Mouse (Mus musculus) CD4-positive helper T cell, adult 2 months (primary cell): ENCODE data around the gene Ankrd45.
A peak's percentile ranks its signal among the peaks of the same experiment; 100 is the strongest.
"Not testable (repeated sequence)": the region's sequence is repeated elsewhere in the genome, so short reads cannot be mapped to it uniquely, and the experiment has no call there.

Experiments
- DNase-seq: peaks from one replicate; pipeline ENCODE4 v3.0.0-alpha.2; 2012; ENCODE audit warnings: low read depth, missing footprints, low spot score

The Ankrd45 gene

GRCm38 (mm10) chr1:161142531-161143159, at the start of gene Ankrd45:
Gene Ankrd45 (plus strand): TSS chr1:161142691.
- DNase-seq: peak; percentile 32

DNA sequence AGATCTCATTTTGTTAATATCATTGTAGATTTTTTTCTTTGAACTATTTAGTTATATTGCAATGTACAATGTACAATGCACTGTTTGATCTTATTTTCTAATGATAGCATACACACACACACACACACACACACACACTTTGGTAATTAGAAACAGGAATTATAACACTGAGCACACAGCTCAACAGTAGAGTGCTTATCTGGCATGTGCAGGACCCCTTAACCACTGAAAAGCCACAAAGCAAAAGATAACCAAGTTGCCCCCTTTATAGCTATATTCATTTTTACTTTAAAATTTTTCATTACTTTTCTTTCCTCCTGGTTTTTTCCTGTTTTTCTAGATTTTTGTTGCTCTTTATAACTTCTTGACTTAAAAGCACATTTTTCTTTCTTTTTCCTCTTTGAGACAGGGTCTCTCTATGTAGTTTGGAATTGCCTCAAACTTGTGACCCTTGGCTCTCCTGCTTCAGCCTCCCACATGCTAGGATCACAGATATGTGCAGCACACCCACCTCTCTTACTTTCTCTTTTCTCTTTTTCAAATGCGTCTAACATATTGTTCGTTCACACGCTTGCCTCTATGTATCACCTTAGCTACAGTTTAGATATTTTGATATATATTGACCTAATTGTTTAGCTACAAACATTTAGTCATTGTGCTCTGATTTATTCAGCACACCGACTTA, 42.6 kb upstream of the Ankrd45 start:
- no peak for DNase-seq

GRCm38 (mm10) chr1:161103842-161104241, 38.6 kb upstream of the Ankrd45 start:
- DNase-seq: no peak

GRCm38 (mm10) chr1:161109216-161109615, 33.3 kb upstream of the Ankrd45 start:
- no peak for DNase-seq

DNA sequence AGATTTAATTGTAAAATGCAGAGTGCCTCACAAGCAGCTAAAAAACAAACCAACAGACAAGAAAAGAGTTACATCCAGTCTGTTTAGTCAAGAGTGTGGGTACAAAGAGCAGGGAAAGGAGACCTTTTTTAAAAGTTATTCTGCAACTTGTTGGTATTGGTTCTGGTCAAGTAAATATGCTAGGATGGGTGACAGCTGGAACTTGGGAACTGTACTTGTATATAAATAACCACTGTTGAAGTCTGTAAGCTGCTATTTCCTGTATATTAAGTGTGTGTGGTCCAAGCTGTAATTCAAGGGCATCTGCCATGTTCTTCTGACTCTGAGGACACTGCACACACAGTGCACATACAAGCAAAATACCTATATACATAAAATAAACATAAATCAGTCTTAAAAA, 27.9 kb upstream of the Ankrd45 start:
- DNase-seq: no peak

- DNase-seq: no peak
Measured at GRCm38 (mm10) chr1:161122661-161123418, 19.7 kb upstream of the Ankrd45 start.

DNA sequence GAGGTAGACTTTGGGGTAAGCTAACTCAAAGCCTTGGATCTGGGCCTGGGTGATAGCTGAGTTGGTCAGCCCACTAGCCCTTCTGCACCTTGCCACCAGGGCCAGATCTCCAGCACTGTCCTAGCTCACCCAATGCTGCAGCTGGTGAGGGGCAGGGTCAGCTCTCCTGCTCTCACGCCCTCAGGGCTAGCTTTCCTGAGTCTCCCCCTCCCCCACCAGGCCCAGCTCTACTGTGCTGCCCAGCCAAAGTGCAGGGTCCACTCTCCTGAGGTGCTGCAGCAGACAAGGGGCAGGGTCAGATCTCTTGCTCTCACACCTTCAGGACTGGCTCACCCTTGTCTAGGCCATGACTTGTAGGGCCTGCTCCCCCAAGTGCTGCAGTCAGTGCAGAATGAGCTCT, 16.0 kb upstream of the Ankrd45 start:
- DNase-seq: no peak

- peak; percentile 94 for DNase-seq
Measured at GRCm38 (mm10) chr1:161130726-161131664, 11.5 kb upstream of the Ankrd45 start, which contains the start of gene Klhl20. Gene Klhl20 (minus strand): TSS chr1:161131511.

DNA sequence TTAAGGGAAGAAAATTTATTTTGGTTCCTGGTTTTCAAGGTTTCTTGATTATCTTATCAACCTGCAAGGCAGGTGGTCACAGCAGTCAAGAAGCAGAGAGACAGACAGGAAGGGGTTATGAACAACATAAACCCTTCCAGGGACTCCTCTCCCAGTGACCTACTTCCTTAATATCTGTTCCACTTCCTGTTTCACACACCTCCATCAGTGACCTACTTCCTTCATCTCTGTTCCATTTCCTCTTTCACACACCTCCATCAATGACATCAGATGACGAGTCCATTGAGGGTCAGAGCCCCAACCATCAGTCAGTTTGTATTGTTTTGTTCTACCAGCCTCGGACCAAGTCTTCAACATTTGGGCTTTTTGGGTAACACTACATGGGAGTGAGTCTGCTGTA, 3.0 kb upstream of the Ankrd45 start:
- no peak for DNase-seq

DNA sequence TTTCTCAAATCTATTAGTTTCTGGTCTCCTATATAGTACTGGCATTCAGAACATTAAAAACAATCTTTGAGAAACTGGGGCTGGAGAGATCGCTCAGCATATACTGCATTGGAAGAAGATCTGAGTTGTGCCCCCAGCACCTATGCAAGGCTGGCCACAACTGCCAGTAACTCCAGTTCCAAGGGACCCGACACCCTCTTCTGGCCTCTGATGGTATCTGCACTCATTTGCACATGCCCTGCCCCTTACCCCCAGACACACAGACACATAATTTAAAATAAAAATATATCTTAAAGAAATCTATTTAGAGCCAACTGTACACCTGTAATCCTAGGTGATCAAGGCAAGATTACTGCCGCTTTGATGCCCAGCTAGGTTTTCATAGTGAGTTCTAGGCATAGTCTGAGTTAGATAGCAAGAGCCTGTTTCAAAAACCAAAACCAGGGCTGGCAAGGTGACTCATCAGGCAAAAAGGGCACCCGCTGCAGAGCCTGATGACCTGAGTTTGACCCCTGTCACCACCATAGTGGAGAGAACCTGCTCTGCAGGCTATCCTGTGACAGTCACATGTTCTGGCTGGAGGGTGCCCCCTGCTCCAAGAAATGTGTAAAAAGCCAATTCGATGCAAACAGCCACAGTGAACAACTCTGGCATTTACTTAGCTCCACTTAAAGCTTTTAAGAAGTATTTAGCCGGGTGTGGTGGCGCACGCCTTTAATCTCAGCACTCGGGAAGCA, 2.3 kb upstream of the Ankrd45 start:
- no peak for DNase-seq

- no peak for DNase-seq
Measured at GRCm38 (mm10) chr1:161143216-161143615, 725 bp downstream of the Ankrd45 start.

DNA sequence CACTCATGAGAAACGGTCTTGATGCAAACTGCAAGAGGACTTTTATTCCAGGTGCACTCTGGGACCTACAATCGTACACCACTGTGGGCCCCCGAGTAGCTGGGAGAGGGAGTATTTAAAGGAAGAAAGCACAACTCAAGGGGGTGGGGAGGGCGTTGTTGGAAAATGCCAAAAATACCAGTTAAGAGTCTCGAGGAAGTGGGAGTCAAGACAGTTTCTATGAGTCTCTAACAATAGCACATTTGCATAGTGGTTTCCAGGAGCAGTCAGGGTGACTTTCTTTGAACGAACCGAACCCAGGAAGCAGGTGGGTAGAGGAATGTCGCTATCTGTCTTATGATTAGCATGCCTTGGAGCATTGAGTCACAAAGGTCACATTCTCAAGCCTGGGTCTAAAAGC, 3.1 kb downstream of the Ankrd45 start:
- not testable (repeated sequence) for DNase-seq

- no peak for DNase-seq
Measured at GRCm38 (mm10) chr1:161147888-161148287, 5.4 kb downstream of the Ankrd45 start.

DNA sequence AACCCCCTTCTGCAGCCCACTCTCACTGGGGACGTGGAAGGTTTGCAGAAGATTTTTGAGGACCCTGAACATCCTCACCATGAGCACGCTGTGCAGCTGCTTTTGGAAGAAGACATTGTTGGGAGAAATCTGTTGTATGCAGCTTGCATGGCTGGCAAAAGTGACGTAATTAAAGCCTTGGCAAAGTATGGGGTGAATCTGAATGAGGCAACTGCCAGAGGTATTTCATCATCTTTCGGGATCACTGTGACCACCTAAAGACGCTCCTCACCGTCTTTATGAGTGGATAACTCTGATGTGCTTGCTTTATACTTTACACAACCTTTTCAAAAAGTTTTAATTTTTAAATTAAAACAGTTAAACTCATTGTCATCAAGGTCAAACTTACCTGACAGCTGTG, 8.6 kb downstream of the Ankrd45 start:
- DNase-seq: no peak

DNA sequence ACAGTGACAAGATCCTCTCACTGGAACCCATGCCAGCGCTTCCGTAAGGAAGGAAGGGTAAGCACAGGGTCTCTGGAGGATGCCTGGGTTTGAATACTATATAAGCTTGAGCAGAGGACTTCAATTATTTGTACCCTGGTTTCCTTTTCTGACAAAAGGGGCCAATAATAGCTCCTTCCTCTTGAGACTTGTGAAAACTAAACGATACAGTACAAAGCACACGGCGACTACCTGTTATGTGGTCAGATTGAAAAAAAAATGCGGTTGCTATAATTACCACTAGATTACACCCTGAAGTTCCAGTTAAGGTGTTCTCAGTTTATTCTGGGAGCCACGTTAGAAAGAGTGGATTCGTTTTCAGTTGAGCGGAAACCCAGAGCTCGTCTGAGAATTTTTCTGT, 14.1 kb downstream of the Ankrd45 start:
- peak; percentile 57 for DNase-seq

DNA sequence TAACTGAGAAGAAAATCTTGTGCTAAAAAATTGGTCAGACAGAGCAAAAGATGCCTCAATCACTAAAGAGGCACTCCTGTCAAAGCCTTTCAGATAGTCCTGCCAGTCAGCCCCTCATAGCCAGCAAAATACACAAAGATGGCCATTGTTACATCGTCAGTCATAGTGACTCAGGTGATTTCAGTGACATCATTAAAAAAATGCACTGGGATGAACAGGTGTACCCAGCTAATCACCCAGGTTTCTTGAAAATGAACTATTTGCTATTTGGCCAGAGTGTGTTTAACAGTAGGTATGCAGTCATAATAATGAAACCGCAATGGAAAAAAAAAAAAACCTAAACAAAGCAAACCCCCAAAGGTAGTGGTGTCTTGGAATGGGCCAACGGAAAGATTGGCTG, 16.7 kb downstream of the Ankrd45 start, which contains the start of gene Tex50:
TSS of gene Tex50 (minus strand) at position 101 of the 400 bp plus-strand sequence.
- no peak for DNase-seq

GRCm38 (mm10) chr1:161160266-161160665, 17.8 kb downstream of the Ankrd45 start:
- no peak for DNase-seq

GRCm38 (mm10) chr1:161170651-161171050, 28.2 kb downstream of the Ankrd45 start:
- DNase-seq: peak; percentile 78

GRCm38 (mm10) chr1:161180674-161181073, 38.2 kb downstream of the Ankrd45 start:
- peak; percentile 71 for DNase-seq

DNA sequence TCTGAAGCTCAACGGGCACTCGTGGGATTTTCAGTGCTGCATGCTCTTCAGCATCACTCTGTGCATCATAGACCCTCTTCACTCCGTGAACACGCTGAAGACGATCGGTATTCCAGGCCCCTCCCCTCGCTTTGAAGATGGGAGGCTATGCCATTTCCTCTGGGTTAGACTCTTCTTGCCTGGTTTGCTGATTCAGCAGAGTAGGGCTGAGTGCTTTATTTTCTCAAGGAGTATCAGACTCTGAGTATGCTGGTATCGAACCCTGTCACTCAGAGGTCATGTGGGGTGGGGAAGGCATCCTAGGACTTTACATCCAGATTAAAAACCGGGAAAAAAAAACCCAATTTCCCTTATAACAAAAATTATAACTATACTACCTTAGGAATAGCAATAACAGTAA, 39.9 kb downstream of the Ankrd45 start:
- DNase-seq: no peak

DNA sequence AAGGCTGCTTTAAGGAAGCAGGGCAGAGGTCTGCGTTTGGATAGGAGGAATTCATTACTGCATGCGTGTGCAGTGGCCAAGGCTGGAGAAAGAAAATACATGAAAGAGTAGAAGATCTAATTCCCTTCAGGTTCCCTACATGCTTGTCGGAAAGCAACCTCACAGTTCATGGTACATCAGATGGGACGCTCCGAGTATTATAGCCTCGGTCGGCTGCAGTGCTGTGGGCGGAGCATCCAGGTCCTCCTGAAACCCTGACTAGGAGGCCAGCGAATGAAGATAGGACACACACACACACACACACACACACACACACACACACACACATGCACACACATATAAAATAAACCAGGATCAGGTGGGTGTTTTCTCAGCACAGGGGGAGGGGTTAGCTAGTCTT, 41.2 kb downstream of the Ankrd45 start:
- DNase-seq: no peak
